In the genomic region with DNA sequence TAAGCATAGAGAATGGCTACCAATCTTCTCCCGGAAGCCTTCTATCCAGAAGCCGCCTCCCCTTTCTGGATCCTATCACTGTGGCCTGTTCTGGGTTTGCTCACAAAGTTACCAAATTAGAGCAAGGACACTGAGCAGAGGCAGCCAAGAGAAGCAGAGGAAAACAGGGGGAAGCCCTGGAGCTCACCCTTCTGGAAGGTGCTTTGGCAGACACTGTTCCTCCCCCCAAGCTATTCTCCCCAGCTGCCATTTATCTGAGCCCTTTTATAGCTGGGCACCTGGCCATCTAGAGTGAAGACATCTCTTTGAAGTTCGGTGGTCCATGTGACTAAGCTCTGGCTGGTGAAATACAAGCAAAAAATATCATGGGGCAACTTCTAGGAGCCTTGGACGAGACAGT, we compare ENCODE assay signal across 14 mouse cellular contexts. TPM values are rescaled to one million over a fixed set of nuclear protein-coding genes. Genes with fewer than 3 reads are reported as not detected.
DNase-seq lines count a peak whose midpoint lies in the region; ATAC-seq and TF ChIP-seq lines count a peak whose summit lies in the region.
"Had no signal": no experiment of that assay in that cellular context is flagged by ENCODE, and none has a peak within 500 bp of the region (broad histone marks: within the 10 kb centered on the region; RNA-seq: fewer than 3 reads in every experiment).

No protein-coding gene starts in this region.

- H3K36me3 ChIP-seq in heart, embryonic 10.5 days, result no peaks in the 10 kb centered on the region
- no peaks in the 10 kb centered on the region for H3K36me3 ChIP-seq in liver, postnatal 0 days (replicated peaks; ENCODE audit: insufficient read depth, low read length)
- H3K36me3 ChIP-seq: embryonic facial prominence, embryonic 15.5 days; heart, embryonic 15.5 days; lung, embryonic 15.5 days; midbrain, embryonic 10.5 days had no signal

- H3K27me3 ChIP-seq in heart, embryonic 10.5 days (ENCODE audit: insufficient read depth, poor library complexity, severe bottlenecking), result no peaks in the 10 kb centered on the region
- no peaks in the 10 kb centered on the region for H3K27me3 ChIP-seq in liver, postnatal 0 days (ENCODE audit: insufficient read depth, low read length)
- H3K27me3 ChIP-seq: embryonic facial prominence, embryonic 15.5 days; heart, embryonic 15.5 days; lung, embryonic 15.5 days had no signal

- ATAC-seq in liver, postnatal 0 days, result no peak
- ATAC-seq in granulocyte monocyte progenitor cell, adult 5-6 weeks (replicated peaks; ENCODE audit: poor library complexity, severe bottlenecking), result no peak
- ATAC-seq: CD4-positive, CD25-positive, alpha-beta regulatory T cell, adult 4 months; forebrain, embryonic 14.5 days had no signal

- H3K27ac ChIP-seq in heart, embryonic 10.5 days, result no peak overlapping the region
- no peak overlapping the region for H3K27ac ChIP-seq in liver, postnatal 0 days (ENCODE audit: low read depth)
- H3K27ac ChIP-seq: embryonic facial prominence, embryonic 15.5 days; heart, embryonic 15.5 days; lung, embryonic 15.5 days; midbrain, embryonic 10.5 days had no signal

- no peak for TF ChIP-seq EP300 in liver, postnatal 0 days (IDR thresholded peaks at IDR 0.05; ENCODE audit: low read depth)

- DNase-seq in heart, adult 8-10 months (ENCODE audit: low spot score), result peak; percentile 40
- no peak for DNase-seq in heart, embryonic 10.5 days (ENCODE audit: low spot score)
- DNase-seq in 3T3-L1 (ENCODE audit: low read depth, low spot score), result peak; percentile 41
- peak; percentile 75 to 89 for DNase-seq in adrenal gland, adult (ENCODE audit: inconsistent age in 2 of 2, low spot score in 1 of 2)
- DNase-seq in heart, postnatal 10 days, result peak; percentile 64 to 65
- no peak for DNase-seq in liver, postnatal 0 days
- DNase-seq: liver had no signal

- no peak overlapping the region for H3K9ac ChIP-seq in liver, postnatal 0 days (replicated peaks)
- H3K9ac ChIP-seq: embryonic facial prominence, embryonic 15.5 days; heart, embryonic 15.5 days; lung, embryonic 15.5 days had no signal

- 74% methylated on average over 4 of the region's 4 CpGs for WGBS in heart, embryonic 10.5 days
- WGBS in liver, postnatal 0 days (ENCODE audit: insufficient replicate concordance), result 72% methylated on average over 4 of the region's 4 CpGs

- no peak overlapping the region for H3K4me3 ChIP-seq in heart, embryonic 10.5 days
- H3K4me3 ChIP-seq in liver, postnatal 0 days (ENCODE audit: low read depth, low read length), result no peak overlapping the region
- H3K4me3 ChIP-seq: embryonic facial prominence, embryonic 15.5 days; heart, embryonic 15.5 days; lung, embryonic 15.5 days; midbrain, embryonic 10.5 days had no signal

- H3K9me3 ChIP-seq in heart, embryonic 10.5 days, result no peaks in the 10 kb centered on the region
- no peaks in the 10 kb centered on the region for H3K9me3 ChIP-seq in liver, postnatal 0 days (ENCODE audit: low read length)
- H3K9me3 ChIP-seq: embryonic facial prominence, embryonic 15.5 days; heart, embryonic 15.5 days; lung, embryonic 15.5 days had no signal

- intact Hi-C loops in heart, postnatal 10 days (cut with DNase I), result loop anchor here (5.0 kb wide), 2 partner anchors 40 to 50 kb away; a partner anchor contains a TSS

- TF ChIP-seq CTCF in liver, postnatal 0 days (IDR thresholded peaks at IDR 0.05; ENCODE audit: low read depth), result no peak

- no peak overlapping the region for H3K4me2 ChIP-seq in liver, postnatal 0 days (ENCODE audit: low read depth, low read length)
- H3K4me2 ChIP-seq: embryonic facial prominence, embryonic 15.5 days; heart, embryonic 15.5 days; lung, embryonic 15.5 days had no signal

- H3K4me1 ChIP-seq in heart, embryonic 10.5 days, result no peaks in the 10 kb centered on the region
- H3K4me1 ChIP-seq in liver, postnatal 0 days (ENCODE audit: insufficient read depth), result no peaks in the 10 kb centered on the region
- H3K4me1 ChIP-seq: embryonic facial prominence, embryonic 15.5 days; heart, embryonic 15.5 days; midbrain, embryonic 10.5 days had no signal

RNA-seq across cellular contexts. Expression of a gene that starts 38.5 kb away (rescaled TPM):
- 10 to 100 TPM; 23.6 to 26.3 (median 25.9) TPM for total RNA-seq in heart, adult 8-10 months (2022)
- 23.9 and 24.6 TPM in 2 replicates for polyA plus RNA-seq in heart, embryonic 10.5 days (2016; fragmentation: Nextera tagmentation; extraction: Ambion mirVana)
- 10 to 100 TPM; 34.9 to 36.4 TPM for total RNA-seq in heart, postnatal 10 days (2021)
- 6.1 and 6.4 TPM in 2 replicates for polyA plus RNA-seq in liver, postnatal 0 days (2015; fragmentation: Nextera tagmentation; extraction: Ambion mirVana)
- 53.7 and 64.4 TPM in 2 replicates for total RNA-seq in granulocyte monocyte progenitor cell, adult 5-6 weeks (2014; fragmentation: Nextera tagmentation)
- 39.0 and 42.6 TPM in 2 replicates for total RNA-seq in granulocyte monocyte progenitor cell, adult 5-6 weeks (2017)

Comparison
In these comparisons a context has a peak if more than half of its experiments do, and no peak if none do; other contexts are left out.
1. DNase-seq: peak in heart, adult 8-10 months (single experiment), 3T3-L1 (single experiment), adrenal gland, adult (2 of 2) and heart, postnatal 10 days (2 of 2); none in heart, embryonic 10.5 days (single experiment) and liver, postnatal 0 days (single experiment).